Comparison of ENCODE assay signal across 12 mouse cellular contexts in the genomic region with DNA sequence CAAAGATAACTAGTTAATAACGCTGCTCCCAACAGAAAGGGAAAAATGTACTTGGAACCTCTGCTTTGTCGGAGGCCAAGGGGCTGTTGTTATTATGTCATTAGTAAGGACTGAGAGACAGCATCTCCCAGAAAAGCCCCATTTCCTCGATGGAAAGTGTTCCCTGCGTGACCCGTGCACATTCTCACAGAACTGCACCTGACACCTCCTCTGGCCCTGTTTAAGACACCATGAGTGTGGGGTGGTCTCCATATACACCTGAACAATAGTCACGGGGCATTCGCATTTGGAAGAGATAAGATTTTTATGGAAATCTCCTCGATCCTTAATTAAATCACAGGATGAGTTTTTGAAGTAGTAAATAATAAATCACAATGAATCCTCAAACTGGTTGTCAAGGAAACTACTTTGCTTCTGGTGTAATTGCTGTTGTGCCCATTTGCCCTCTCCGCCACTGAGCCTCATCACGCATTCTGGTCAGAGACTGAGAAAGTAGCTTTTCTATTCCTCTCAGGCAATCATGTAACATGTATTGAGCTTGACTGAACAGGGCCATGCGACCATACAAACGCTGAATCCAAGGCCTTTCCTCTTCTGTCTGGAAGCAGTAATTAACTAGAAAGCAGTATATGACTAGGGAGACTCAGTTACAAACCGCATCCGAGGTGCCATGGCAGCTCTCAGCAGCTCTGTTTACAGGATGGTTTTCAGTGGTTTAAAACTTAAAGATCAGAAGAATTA.
DNase-seq lines count a peak whose midpoint lies in the region; ATAC-seq and TF ChIP-seq lines count a peak whose summit lies in the region.
"Had no signal": no experiment of that assay in that cellular context is flagged by ENCODE, and none has a peak within 500 bp of the region (broad histone marks: within the 10 kb centered on the region; RNA-seq: fewer than 3 reads in every experiment).

No protein-coding gene starts in this region.

- H3K27me3 ChIP-seq in midbrain, embryonic 11.5 days (ENCODE audit: control insufficient read depth, insufficient read depth, low read length) = no peaks in the 10 kb centered on the region
- no peaks in the 10 kb centered on the region for H3K27me3 ChIP-seq in midbrain, embryonic 10.5 days (ENCODE audit: low read depth, poor library complexity, severe bottlenecking)
- no peaks in the 10 kb centered on the region for H3K27me3 ChIP-seq in forebrain, embryonic 14.5 days (replicated peaks; ENCODE audit: control insufficient read depth, insufficient read depth, low read length)
- H3K27me3 ChIP-seq in midbrain, embryonic 12.5 days = no peaks in the 10 kb centered on the region
- no peaks in the 10 kb centered on the region for H3K27me3 ChIP-seq in heart, adult 2 months (ENCODE audit: control insufficient read depth, insufficient read depth, low read length)
- H3K27me3 ChIP-seq in heart, embryonic 12.5 days (replicated peaks) = no peaks in the 10 kb centered on the region
- H3K27me3 ChIP-seq: limb, embryonic 15.5 days had no signal

- no peaks in the 10 kb centered on the region for H3K9me3 ChIP-seq in midbrain, embryonic 11.5 days (ENCODE audit: control insufficient read depth, low read length)
- H3K9me3 ChIP-seq in midbrain, embryonic 10.5 days (replicated peaks) = no peaks in the 10 kb centered on the region
- H3K9me3 ChIP-seq in forebrain, embryonic 14.5 days (replicated peaks; ENCODE audit: control insufficient read depth, low read length) = no peaks in the 10 kb centered on the region
- H3K9me3 ChIP-seq in midbrain, embryonic 12.5 days = no peaks in the 10 kb centered on the region
- H3K9me3 ChIP-seq in heart, embryonic 12.5 days (replicated peaks) = no peaks in the 10 kb centered on the region
- H3K9me3 ChIP-seq: limb, embryonic 15.5 days had no signal

- peaks cover 5% of the 10 kb centered on the region for H3K79me2 ChIP-seq in heart, adult 2 months (replicated peaks; ENCODE audit: control insufficient read depth, insufficient read depth, low read length)

- no peak for TF ChIP-seq EP300 in heart, adult 2 months (IDR thresholded peaks at IDR 0.05; ENCODE audit: insufficient read depth, low read depth, low read length)

- no peak overlapping the region for H3K4me3 ChIP-seq in midbrain, embryonic 11.5 days (ENCODE audit: low read depth, low read length)
- H3K4me3 ChIP-seq in midbrain, embryonic 10.5 days = no peak overlapping the region
- H3K4me3 ChIP-seq in forebrain, embryonic 14.5 days (ENCODE audit: low read depth, low read length) = no peak overlapping the region
- H3K4me3 ChIP-seq in midbrain, embryonic 12.5 days = no peak overlapping the region
- H3K4me3 ChIP-seq in heart, adult 2 months = no peak overlapping the region
- H3K4me3 ChIP-seq in heart, embryonic 12.5 days = no peak overlapping the region
- H3K4me3 ChIP-seq: limb, embryonic 15.5 days had no signal

- 79% methylated on average over 14 of the region's 14 CpGs for WGBS in midbrain, embryonic 11.5 days
- WGBS in midbrain, embryonic 10.5 days = 83% methylated on average over 14 of the region's 14 CpGs
- WGBS in forebrain, embryonic 14.5 days = 21% methylated on average over 14 of the region's 14 CpGs
- whole genome bisulfite sequencing in midbrain, embryonic 12.5 days = 61% methylated on average over 14 of the region's 14 CpGs
- 74% methylated on average over 14 of the region's 14 CpGs for WGBS in heart, adult 2 months
- 79% methylated on average over 14 of the region's 14 CpGs for WGBS in heart, embryonic 12.5 days

- DNase-seq in midbrain, embryonic 11.5 days (ENCODE audit: low spot score, missing footprints) = no peak
- no peak for DNase-seq in midbrain, embryonic 10.5 days (ENCODE audit: low spot score)
- DNase-seq in forebrain, embryonic 14.5 days (ENCODE audit: low spot score) = peak; percentile 72
- peak; percentile 60 for DNase-seq in retina, embryonic 14.5 days (ENCODE audit: low spot score)
- DNase-seq in heart, adult 2 months = no peak
- DNase-seq in urinary bladder, adult 2 months (ENCODE audit: low spot score) = no peak
- DNase-seq: cerebellum, adult 9-11 months; kidney, postnatal 4 days; lung, adult 18-20 months had no signal

- no peak overlapping the region for H3K27ac ChIP-seq in midbrain, embryonic 11.5 days (ENCODE audit: low read depth, low read length)
- no peak overlapping the region for H3K27ac ChIP-seq in midbrain, embryonic 10.5 days (replicated peaks)
- H3K27ac ChIP-seq in forebrain, embryonic 14.5 days (ENCODE audit: low read depth, low read length) = peak overlapping the region; percentile 3; the same call in 1 of the 2 replicates
- peak overlapping the region; percentile 35; the same call in 1 of the 2 replicates for H3K27ac ChIP-seq in midbrain, embryonic 12.5 days (replicated peaks)
- no peak overlapping the region for H3K27ac ChIP-seq in heart, adult 2 months
- no peak overlapping the region for H3K27ac ChIP-seq in heart, embryonic 12.5 days (ENCODE audit: poor library complexity, severe bottlenecking)
- H3K27ac ChIP-seq: limb, embryonic 15.5 days had no signal

- H3K36me3 ChIP-seq in midbrain, embryonic 11.5 days (ENCODE audit: control insufficient read depth, insufficient read depth, low read length) = no peaks in the 10 kb centered on the region
- peaks cover 10% of the 10 kb centered on the region; the same call in 1 of the 2 replicates for H3K36me3 ChIP-seq in midbrain, embryonic 10.5 days
- no peaks in the 10 kb centered on the region for H3K36me3 ChIP-seq in forebrain, embryonic 14.5 days (ENCODE audit: control insufficient read depth, insufficient read depth, low read length)
- no peaks in the 10 kb centered on the region for H3K36me3 ChIP-seq in midbrain, embryonic 12.5 days
- peaks cover 20% of the 10 kb centered on the region for H3K36me3 ChIP-seq in heart, adult 2 months (ENCODE audit: control insufficient read depth, insufficient read depth, low read length)
- H3K36me3 ChIP-seq in heart, embryonic 12.5 days = no peaks in the 10 kb centered on the region
- H3K36me3 ChIP-seq: limb, embryonic 15.5 days had no signal

- TF ChIP-seq CTCF in heart, adult 2 months (IDR thresholded peaks at IDR 0.05) = no peak

- ATAC-seq in midbrain, embryonic 11.5 days (ENCODE audit: low FRiP score) = 0 out of 2 replicates have a peak, but pooled peaks have one; percentile 33
- ATAC-seq in forebrain, embryonic 14.5 days = peak; percentile 76
- peak; percentile 31; the same call in 1 of the 2 replicates for ATAC-seq in midbrain, embryonic 12.5 days (ENCODE audit: low FRiP score, low read depth)
- no peak for ATAC-seq in heart, embryonic 12.5 days (ENCODE audit: insufficient number of reproducible peaks, low FRiP score)

- H3K4me2 ChIP-seq in midbrain, embryonic 11.5 days = no peak overlapping the region
- peak overlapping the region; percentile 22 for H3K4me2 ChIP-seq in forebrain, embryonic 14.5 days (ENCODE audit: low read length)
- H3K4me2 ChIP-seq in midbrain, embryonic 12.5 days (replicated peaks) = no peak overlapping the region
- no peak overlapping the region for H3K4me2 ChIP-seq in heart, embryonic 12.5 days
- H3K4me2 ChIP-seq: limb, embryonic 15.5 days had no signal

- TF ChIP-seq POLR2A in heart, adult 2 months (IDR thresholded peaks at IDR 0.05; ENCODE audit: insufficient read depth, low read depth, low read length) = no peak

- H3K4me1 ChIP-seq in midbrain, embryonic 11.5 days (ENCODE audit: control insufficient read depth, insufficient read depth, low read length) = peaks cover 7% of the 10 kb centered on the region
- peaks cover 33% of the 10 kb centered on the region for H3K4me1 ChIP-seq in midbrain, embryonic 10.5 days
- H3K4me1 ChIP-seq in forebrain, embryonic 14.5 days (ENCODE audit: control insufficient read depth, insufficient read depth, low read length) = peaks cover 32% of the 10 kb centered on the region
- peaks cover 28% of the 10 kb centered on the region for H3K4me1 ChIP-seq in midbrain, embryonic 12.5 days
- H3K4me1 ChIP-seq in heart, adult 2 months (ENCODE audit: control insufficient read depth, insufficient read depth, low read length) = peaks cover 17% of the 10 kb centered on the region
- peaks cover 30% of the 10 kb centered on the region for H3K4me1 ChIP-seq in heart, embryonic 12.5 days (replicated peaks)

- intact Hi-C loops in heart, adult 2 months (cut with DNase I) = no loop called here

- no peak overlapping the region for H3K9ac ChIP-seq in midbrain, embryonic 11.5 days (ENCODE audit: low read length)
- H3K9ac ChIP-seq in forebrain, embryonic 14.5 days (ENCODE audit: low read length) = 0 out of 2 replicates have a peak overlapping the region, but pooled peaks have one; percentile 8
- no peak overlapping the region for H3K9ac ChIP-seq in midbrain, embryonic 12.5 days (replicated peaks)
- no peak overlapping the region for H3K9ac ChIP-seq in heart, adult 2 months (ENCODE audit: low read depth, low read length)
- no peak overlapping the region for H3K9ac ChIP-seq in heart, embryonic 12.5 days
- H3K9ac ChIP-seq: limb, embryonic 15.5 days had no signal

Comparison
In these comparisons a context has a peak if more than half of its experiments do, and no peak if none do; other contexts are left out.
1. H3K27ac ChIP-seq: peak in forebrain, embryonic 14.5 days (single experiment) and midbrain, embryonic 12.5 days (single experiment); none in midbrain, embryonic 11.5 days (single experiment), midbrain, embryonic 10.5 days (single experiment), heart, adult 2 months (single experiment) and heart, embryonic 12.5 days (single experiment).
2. DNase-seq: peak in forebrain, embryonic 14.5 days (single experiment) and retina, embryonic 14.5 days (single experiment); none in midbrain, embryonic 11.5 days (single experiment), midbrain, embryonic 10.5 days (single experiment), heart, adult 2 months (0 of 2) and urinary bladder, adult 2 months (single experiment).